8 mouse cellular contexts compared by ENCODE assay signal in the genomic region with DNA sequence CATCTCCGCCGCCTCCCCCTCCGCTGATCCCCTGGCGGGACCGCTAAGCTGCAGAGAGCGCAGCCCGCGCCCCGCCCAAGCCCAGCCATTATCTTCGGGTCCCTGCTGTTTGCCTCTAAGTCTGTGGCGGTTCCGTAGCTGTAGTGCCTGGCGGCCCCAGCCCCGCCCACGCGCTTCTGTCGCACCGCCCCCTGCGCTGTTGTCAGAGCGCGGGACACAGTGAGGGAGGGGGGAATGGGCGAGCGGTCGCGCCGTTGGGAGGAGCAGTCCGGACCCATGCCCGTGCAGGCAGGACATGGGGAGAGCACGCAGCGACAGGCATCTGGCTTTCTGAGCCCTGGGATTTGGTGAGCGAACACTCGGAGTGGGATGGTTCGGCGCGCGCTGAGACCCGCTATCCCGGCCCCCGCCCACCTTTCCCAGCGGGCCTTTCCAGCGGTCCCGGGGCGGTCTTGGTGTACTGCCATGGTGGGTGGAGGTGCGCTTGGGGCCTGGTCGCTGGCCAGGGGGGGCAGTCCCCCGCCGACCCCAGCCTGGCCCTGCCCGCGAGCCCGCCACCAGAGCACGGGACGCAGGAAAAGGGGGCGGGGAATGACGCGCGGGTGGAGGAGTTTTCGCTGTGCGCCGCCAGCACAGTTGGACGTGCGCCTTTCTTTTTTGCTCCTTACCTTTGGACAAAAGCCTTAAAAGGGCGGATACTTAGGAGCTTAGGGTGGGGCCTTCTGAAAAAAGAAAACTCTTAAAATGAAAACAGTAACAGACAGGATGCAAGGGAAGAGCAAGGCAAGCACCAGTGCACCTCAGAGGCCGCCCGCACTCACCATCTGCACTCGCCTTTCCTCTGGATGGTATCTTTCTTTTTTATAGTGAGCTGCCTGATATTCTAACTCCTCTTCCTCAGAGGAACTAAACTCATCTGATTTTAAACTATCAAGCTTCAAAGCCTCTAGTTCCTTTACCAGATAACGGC. TPM values are rescaled to one million over a fixed set of nuclear protein-coding genes. Genes with fewer than 3 reads are reported as not detected.
DNase-seq lines count a peak whose midpoint lies in the region; ATAC-seq lines count a peak whose summit lies in the region.

Gene Cldn34c1 (plus strand): TSS at position 205 of the 970 bp plus-strand sequence.

- H3K36me3 ChIP-seq in forebrain, embryonic 10.5 days (replicated peaks), result no peaks in the 10 kb centered on the region
- no peaks in the 10 kb centered on the region for H3K36me3 ChIP-seq in heart, embryonic 14.5 days (ENCODE audit: control insufficient read depth, insufficient read depth, low read length)
- no peaks in the 10 kb centered on the region for H3K36me3 ChIP-seq in liver, embryonic 11.5 days (ENCODE audit: control insufficient read depth, insufficient read depth, low read length)

- H3K27ac ChIP-seq in forebrain, embryonic 10.5 days, result peak within 1 kb of the TSS; percentile 92
- H3K27ac ChIP-seq in heart, embryonic 14.5 days (replicated peaks in 1 of 2; ENCODE audit: control insufficient read depth in 1 of 2, insufficient read depth in 1 of 2, low read depth in 2 of 2, low read length in 2 of 2), result peak within 1 kb of the TSS; percentile 82 to 95
- H3K27ac ChIP-seq in liver, embryonic 11.5 days (ENCODE audit: low read depth, low read length), result peak within 1 kb of the TSS; percentile 67

- WGBS in forebrain, embryonic 10.5 days, result 8% methylated on average over 64 of the region's 66 CpGs
- WGBS in heart, embryonic 14.5 days, result 3% methylated on average over 60 of the region's 66 CpGs
- WGBS in liver, embryonic 11.5 days, result 5% methylated on average over 66 of the region's 66 CpGs

- H3K4me3 ChIP-seq in forebrain, embryonic 10.5 days, result peak within 1 kb of the TSS; percentile 58
- peak within 1 kb of the TSS; percentile 50 to 51 for H3K4me3 ChIP-seq in heart, embryonic 14.5 days (ENCODE audit: control insufficient read depth in 1 of 2, insufficient read depth in 1 of 2, low read depth in 1 of 2, low read length in 2 of 2)
- H3K4me3 ChIP-seq in liver, embryonic 11.5 days (ENCODE audit: low read depth, low read length), result peak within 1 kb of the TSS; percentile 60

- no peaks in the 10 kb centered on the region for H3K9me3 ChIP-seq in forebrain, embryonic 10.5 days
- H3K9me3 ChIP-seq in heart, embryonic 14.5 days (ENCODE audit: control insufficient read depth, low read length), result no peaks in the 10 kb centered on the region
- no peaks in the 10 kb centered on the region for H3K9me3 ChIP-seq in liver, embryonic 11.5 days (ENCODE audit: control insufficient read depth, low read length)

- H3K9ac ChIP-seq in heart, embryonic 14.5 days (ENCODE audit: low read length), result peak within 1 kb of the TSS; percentile 72
- peak within 1 kb of the TSS; percentile 57 for H3K9ac ChIP-seq in liver, embryonic 11.5 days (ENCODE audit: low read depth, low read length)

- peak within 1 kb of the TSS; percentile 60 for H3K4me2 ChIP-seq in heart, embryonic 14.5 days (ENCODE audit: low read length)
- peak within 1 kb of the TSS; percentile 59 for H3K4me2 ChIP-seq in liver, embryonic 11.5 days

- no peaks in the 10 kb centered on the region for H3K27me3 ChIP-seq in forebrain, embryonic 10.5 days (ENCODE audit: poor library complexity, severe bottlenecking)
- no peaks in the 10 kb centered on the region for H3K27me3 ChIP-seq in heart, embryonic 14.5 days (ENCODE audit: control insufficient read depth, insufficient read depth, low read length)
- no peaks in the 10 kb centered on the region for H3K27me3 ChIP-seq in liver, embryonic 11.5 days (replicated peaks; ENCODE audit: control insufficient read depth, insufficient read depth, low read length)

- DNase-seq in CD4-positive, CD25-positive, alpha-beta regulatory T cell, adult 2 months (ENCODE audit: low read depth, low spot score), result peak; percentile 83
- DNase-seq in c-Kit-positive CD71-positive TER-119-negative erythroid progenitor cells, embryonic 14.5 days (ENCODE audit: low read depth), result peak; percentile 46
- peak; percentile 82 for DNase-seq in forebrain, embryonic 10.5 days (ENCODE audit: extremely low spot score, low spot score)
- peak; percentile 90 for DNase-seq in kidney, postnatal 10 days
- DNase-seq in liver, embryonic 11.5 days (ENCODE audit: low spot score), result peak; percentile 73
- DNase-seq in spleen, postnatal 36 days (ENCODE audit: low spot score in 2 of 2), result peak; percentile 76 to 77

- H3K4me1 ChIP-seq in forebrain, embryonic 10.5 days, result no peaks in the 10 kb centered on the region
- no peaks in the 10 kb centered on the region for H3K4me1 ChIP-seq in heart, embryonic 14.5 days (ENCODE audit: control insufficient read depth in 2 of 2, insufficient read depth in 2 of 2, low read length in 2 of 2)
- H3K4me1 ChIP-seq in liver, embryonic 11.5 days (replicated peaks; ENCODE audit: control insufficient read depth, insufficient read depth, low read length), result no peaks in the 10 kb centered on the region

- ATAC-seq in heart, embryonic 14.5 days (ENCODE audit: insufficient number of reproducible peaks, insufficient read depth, low FRiP score, low read depth), result peak; percentile 100
- ATAC-seq in liver, embryonic 11.5 days (replicated peaks; ENCODE audit: low FRiP score), result peak; percentile 100
- peak; percentile 50; the same call in 1 of the 2 replicates for ATAC-seq in monocyte, adult 5-6 weeks (replicated peaks; ENCODE audit: insufficient number of reproducible peaks, low FRiP score, low TSS enrichment, poor library complexity, severe bottlenecking)

RNA-seq across cellular contexts. Expression of gene Cldn34c1, which starts in this region (rescaled TPM):
- 16.4 and 18.9 TPM in 2 replicates for polyA plus RNA-seq in forebrain, embryonic 10.5 days (2016; fragmentation: Nextera tagmentation; extraction: Ambion mirVana)
- 10.0 and 11.5 TPM in 2 replicates for polyA plus RNA-seq in heart, embryonic 14.5 days (2014; fragmentation: Nextera tagmentation; extraction: Ambion mirVana)
- 8.3 and 10.0 TPM in 2 replicates for polyA plus RNA-seq in liver, embryonic 11.5 days (2014; fragmentation: Nextera tagmentation; extraction: Ambion mirVana)
- 1.4 TPM in 1 of 3 replicates, not detected in the others for total RNA-seq in monocyte, adult 5-6 weeks (2017)

Comparison
In these comparisons a context has a peak if more than half of its experiments do, and no peak if none do; other contexts are left out.
1. Peak in every context shown above with its lines: DNase-seq, ATAC-seq, H3K4me3 ChIP-seq and H3K27ac ChIP-seq.
2. ATAC-seq: peak in every context shown above with its lines; median percentile 100 in heart, embryonic 14.5 days; 100 in liver, embryonic 11.5 days; 50 in monocyte, adult 5-6 weeks.